Mouse (Mus musculus): ENCODE data around the gene Klhl29. TPM values are rescaled to one million over a fixed set of nuclear protein-coding genes. Genes with fewer than 3 reads are reported as not detected.

Gene Klhl29
- total and polyA plus RNA-seq, 3 experiments, result not detected

- no peak overlapping the region for H3K27ac ChIP-seq (ENCODE audit: control insufficient read depth, low read depth, low read length)
- no peaks in the 10 kb centered on the region for H3K36me3 ChIP-seq (ENCODE audit: control insufficient read depth in 1 of 2, insufficient read depth in 2 of 2, low read length in 2 of 2)
- H3K4me3 ChIP-seq (ENCODE audit: control insufficient read depth in 1 of 2, insufficient read depth in 1 of 2, low read depth in 2 of 2, low read length in 2 of 2), result no peak overlapping the region
- H3K9ac ChIP-seq (ENCODE audit: control insufficient read depth, low read depth, low read length, poor library complexity, severe bottlenecking), result no peak overlapping the region
- TF ChIP-seq MYB (IDR thresholded peaks at IDR 0.05; ENCODE audit: low read depth, low read length), result no peak
- TF ChIP-seq SIN3A (IDR thresholded peaks at IDR 0.05; ENCODE audit: low read length), result no peak
- no peak for TF ChIP-seq GATA1 (IDR thresholded peaks at IDR 0.05; ENCODE audit: low read depth, low read length)
- TF ChIP-seq TBP (IDR thresholded peaks at IDR 0.05; ENCODE audit: low read depth, low read length), result no peak
- TF ChIP-seq USF1 (IDR thresholded peaks at IDR 0.05; ENCODE audit: low read depth, low read length), result no peak
- TF ChIP-seq MXI1 (IDR thresholded peaks at IDR 0.05; ENCODE audit: low read depth, low read length), result no peak
- no peak for TF ChIP-seq E2F4 (IDR thresholded peaks at IDR 0.05; ENCODE audit: borderline replicate concordance, low read depth, low read length)
- no peak for TF ChIP-seq RCOR1 (IDR thresholded peaks at IDR 0.05; ENCODE audit: low read depth, low read length)
- TF ChIP-seq HCFC1 (IDR thresholded peaks at IDR 0.05; ENCODE audit: low read depth, low read length), result no peak
- TF ChIP-seq ZMIZ1 (IDR thresholded peaks at IDR 0.05; ENCODE audit: low read depth, low read length), result no peak
- TF ChIP-seq NELFE (IDR thresholded peaks at IDR 0.05; ENCODE audit: low read depth, low read length), result no peak
- TF ChIP-seq POLR2A (IDR thresholded peaks at IDR 0.05; ENCODE audit: control insufficient read depth in 1 of 2, insufficient read depth in 1 of 2, low read depth in 1 of 2, low read length in 2 of 2, poor library complexity in 1 of 2), result no peak
- no peak for TF ChIP-seq CTCF (IDR thresholded peaks at IDR 0.05 in 2 of 3, conservative IDR thresholded peaks at IDR 0.05 in 1 of 3; ENCODE audit: control insufficient read depth in 1 of 3, insufficient read depth in 1 of 3, low read depth in 2 of 3, low read length in 3 of 3, poor library complexity in 1 of 3, severe bottlenecking in 1 of 3)
- TF ChIP-seq MEF2A (IDR thresholded peaks at IDR 0.05; ENCODE audit: extremely low read depth, insufficient replicate concordance, low read depth, low read length, poor library complexity, severe bottlenecking), result no peak
- TF ChIP-seq CHD2 (IDR thresholded peaks at IDR 0.05; ENCODE audit: low read length), result no peak
- TF ChIP-seq RAD21 (IDR thresholded peaks at IDR 0.05; ENCODE audit: low read depth, low read length), result no peak
- TF ChIP-seq NRF1 (IDR thresholded peaks at IDR 0.05; ENCODE audit: insufficient read depth, low read depth, low read length, poor library complexity, severe bottlenecking), result no peak
- no peak for TF ChIP-seq EP300 (IDR thresholded peaks at IDR 0.05; ENCODE audit: low read depth in 1 of 2, low read length in 2 of 2)
- no peaks in the 10 kb centered on the region for H3K4me1 ChIP-seq (ENCODE audit: control insufficient read depth in 1 of 2, insufficient read depth in 2 of 2, low read length in 2 of 2)
- H3K27me3 ChIP-seq (ENCODE audit: control insufficient read depth in 1 of 2, insufficient read depth in 2 of 2, low read length in 2 of 2), result no peaks in the 10 kb centered on the region
- no peaks in the 10 kb centered on the region for H3K79me2 ChIP-seq (ENCODE audit: control insufficient read depth, insufficient read depth, low read length, poor library complexity)
- no peaks in the 10 kb centered on the region for H3K9me3 ChIP-seq (replicated peaks; ENCODE audit: insufficient read depth, low read length)
- DNase-seq (ENCODE audit: low read depth, low spot score), result no peak
Observed at GRCm38 (mm10) chr12:5204071-5204840, 171.2 kb downstream of the Klhl29 start.

GRCm38 (mm10) chr12:5203385-5203784 lies 172.1 kb downstream of the Klhl29 start:
- H3K27me3 ChIP-seq (ENCODE audit: control insufficient read depth in 1 of 2, insufficient read depth in 2 of 2, low read length in 2 of 2), result no peaks in the 10 kb centered on the region
- no peaks in the 10 kb centered on the region for H3K79me2 ChIP-seq (ENCODE audit: control insufficient read depth, insufficient read depth, low read length, poor library complexity)
- H3K4me3 ChIP-seq (ENCODE audit: control insufficient read depth in 1 of 2, insufficient read depth in 1 of 2, low read depth in 2 of 2, low read length in 2 of 2), result no peak overlapping the region
- no peaks in the 10 kb centered on the region for H3K4me1 ChIP-seq (ENCODE audit: control insufficient read depth in 1 of 2, insufficient read depth in 2 of 2, low read length in 2 of 2)
- TF ChIP-seq NRF1 (IDR thresholded peaks at IDR 0.05; ENCODE audit: insufficient read depth, low read depth, low read length, poor library complexity, severe bottlenecking) (no peak), POLR2AphosphoS2 (IDR thresholded peaks at IDR 0.05; ENCODE audit: low read length) (no peak), ZNF384 (IDR thresholded peaks at IDR 0.05; ENCODE audit: low read depth, low read length) (no peak), MAX (IDR thresholded peaks at IDR 0.05; ENCODE audit: low read length) (no peak), SIN3A (IDR thresholded peaks at IDR 0.05; ENCODE audit: low read length) (no peak), MXI1 (IDR thresholded peaks at IDR 0.05; ENCODE audit: low read depth, low read length) (no peak), MAFK (IDR thresholded peaks at IDR 0.05; ENCODE audit: borderline replicate concordance, low read depth, low read length) (no peak), RAD21 (IDR thresholded peaks at IDR 0.05; ENCODE audit: low read depth, low read length) (no peak), JUND (IDR thresholded peaks at IDR 0.05; ENCODE audit: low read depth, low read length) (no peak), ZC3H11A (IDR thresholded peaks at IDR 0.05; ENCODE audit: low read depth, low read length) (no peak), TAL1 (IDR thresholded peaks at IDR 0.05; ENCODE audit: low read length) (no peak), TBP (IDR thresholded peaks at IDR 0.05; ENCODE audit: low read depth, low read length) (no peak), HCFC1 (IDR thresholded peaks at IDR 0.05; ENCODE audit: low read depth, low read length) (no peak), MYB (IDR thresholded peaks at IDR 0.05; ENCODE audit: low read depth, low read length) (no peak), EP300 (IDR thresholded peaks at IDR 0.05; ENCODE audit: low read depth in 1 of 2, low read length in 2 of 2) (no peak), BHLHE40 (IDR thresholded peaks at IDR 0.05; ENCODE audit: borderline replicate concordance, low read depth, low read length) (no peak), CHD1 (IDR thresholded peaks at IDR 0.05; ENCODE audit: low read depth, low read length) (no peak), CHD2 (IDR thresholded peaks at IDR 0.05; ENCODE audit: low read length) (no peak), USF1 (IDR thresholded peaks at IDR 0.05; ENCODE audit: low read depth, low read length) (no peak)
- H3K9ac ChIP-seq (ENCODE audit: control insufficient read depth, low read depth, low read length, poor library complexity, severe bottlenecking), result no peak overlapping the region
- H3K27ac ChIP-seq (ENCODE audit: control insufficient read depth, low read depth, low read length), result no peak overlapping the region
- no peaks in the 10 kb centered on the region for H3K36me3 ChIP-seq (ENCODE audit: control insufficient read depth in 1 of 2, insufficient read depth in 2 of 2, low read length in 2 of 2)
- no peaks in the 10 kb centered on the region for H3K9me3 ChIP-seq (replicated peaks; ENCODE audit: insufficient read depth, low read length)
- no peak for DNase-seq (ENCODE audit: low read depth, low spot score)
